Mouse (Mus musculus): ENCODE data around the gene Hs3st5. TPM values are rescaled to one million over a fixed set of nuclear protein-coding genes. Genes with fewer than 3 reads are reported as not detected.

Hs3st5 gene
- polyA plus RNA-seq (2014; fragmentation: Illumina TruSeq; extraction: RNeasy Lipid Tissue Mini Kit (QIAGEN cat#74804); ENCODE audit: low read depth, low replicate concordance): 0.69 TPM

GRCm38 (mm10) chr10:36506727-36507555 is at the start of gene Hs3st5:
TSS of gene Hs3st5 (plus strand) at chr10:36506814.

All from sigmoid colon, adult 10 weeks (tissue).